Mouse (Mus musculus) heart, postnatal 0 days (tissue): Measurements from ENCODE around the gene Fads1. TPM values are rescaled to one million over a fixed set of nuclear protein-coding genes. Genes with fewer than 3 reads are reported as not detected.

Experiments used
- ATAC-seq: fragments of 200-750 bp; cut with Nextera tagmentation; 2 replicates; pipeline ENCODE4 v1.8.0; 2017; ENCODE audit warnings: low read depth, moderate number of reproducible peaks, moderate library complexity; ENCODE audit not compliant: insufficient read depth
- DNase-seq: peaks from one replicate; pipeline ENCODE4 v3.0.0-alpha.2; 2016; ENCODE audit warnings: low spot score
- H3K27ac ChIP-seq: fragments of 300-500 bp; sonication (generic); 2 replicates; pipeline ENCODE4 v1.5.1; 2014; ENCODE audit warnings: low read depth, mild to moderate bottlenecking
- H3K27me3 ChIP-seq: fragments of 300-500 bp; sonication (generic); 2 replicates; pipeline ENCODE4 v1.6.1; 2014; ENCODE audit warnings: low read length, mixed read lengths; ENCODE audit not compliant: control insufficient read depth, insufficient read depth
- H3K36me3 ChIP-seq: fragments of 300-500 bp; sonication (generic); replicated peaks from 2 replicates; pipeline ENCODE4 v1.6.1; 2014; ENCODE audit warnings: low read length, mixed read lengths; ENCODE audit not compliant: control insufficient read depth, insufficient read depth
- H3K4me1 ChIP-seq: fragments of 300-500 bp; sonication (generic); 2 replicates; pipeline ENCODE4 v1.6.1; 2014; ENCODE audit warnings: antibody characterized with exemption; ENCODE audit not compliant: control insufficient read depth, insufficient read depth
- H3K4me2 ChIP-seq: fragments of 300-500 bp; sonication (generic); 2 replicates; pipeline ENCODE4 v1.6.1; 2014; ENCODE audit warnings: low read depth, mild to moderate bottlenecking, low read length, moderate library complexity
- H3K4me3 ChIP-seq: fragments of 300-500 bp; sonication (generic); 2 replicates; pipeline ENCODE4 v1.5.1; 2014; ENCODE audit warnings: low read depth, low read length
- H3K9ac ChIP-seq: fragments of 300-500 bp; sonication (generic); replicated peaks from 2 replicates; pipeline ENCODE4 v1.6.1; 2014; ENCODE audit warnings: low read depth, low read length, mixed read lengths
- H3K9me3 ChIP-seq: fragments of 300-500 bp; sonication (generic); replicated peaks from 2 replicates; pipeline ENCODE4 v1.6.1; 2016; ENCODE audit warnings: low read length; ENCODE audit not compliant: control insufficient read depth
- CTCF ChIP-seq: IDR thresholded peaks from 2 replicates; pipeline ENCODE4 v1.5.1; 2016; ENCODE audit warnings: antibody characterized with exemption, control low read depth, low read depth
- EP300 ChIP-seq: IDR thresholded peaks from 2 replicates; pipeline ENCODE4 v1.6.1; 2016; ENCODE audit warnings: antibody characterized with exemption, low read depth
- WGBS: fragments of 180-500 bp; shearing (Covaris S2); extraction: QIAGEN DNeasy Blood & Tissue Kit; methylation state at CpG from one replicate; pipeline ENCODE4 v1.1.7; 2014; 5-methylcytosine and 5-hydroxymethylcytosine counted together
- polyA plus RNA-seq: library from polyadenylated mRNA; unstranded; fragments of >200 nt; fragmentation: Nextera tagmentation; extraction: Ambion mirVana; gene quantifications from 2 replicates; pipeline ENCODE4 v1.2.1, GENCODE M21; 2015
- total RNA-seq: library from RNA; depleted of rRNA; stranded (reverse); fragments of >200 nt; gene quantifications from 2 replicates; pipeline ENCODE4 v1.2.3, GENCODE M21; 2014; ENCODE audit warnings: low replicate concordance

The Fads1 gene
- total and polyA plus RNA-seq, 2 experiments from 2014 or later = 22.1 to 60.1 TPM

DNA sequence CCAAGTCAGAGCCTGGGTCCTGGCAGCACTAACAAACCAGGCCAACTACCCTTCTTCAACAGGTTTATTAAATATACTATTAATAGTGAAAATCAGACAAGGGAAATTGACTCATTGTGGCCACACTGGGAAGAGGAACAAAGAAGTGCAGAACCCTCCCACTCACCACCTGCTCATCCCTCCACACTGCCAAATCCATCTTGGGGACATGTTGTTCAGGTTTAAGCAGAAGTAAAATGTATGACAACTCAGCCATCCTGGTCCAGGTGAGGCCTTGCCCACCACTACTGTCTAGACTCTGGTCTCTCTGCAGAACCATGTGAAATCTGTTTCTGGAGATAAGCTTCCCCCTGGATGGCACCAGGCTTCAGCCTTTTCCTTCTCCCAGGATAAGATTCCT, 10.8 kb upstream of the Fads1 start:
- TF ChIP-seq EP300 (no peak), CTCF (no peak)
- Histone ChIP-seq H3K4me3 (no peak overlapping the region), H3K9ac (no peak overlapping the region), H3K4me2 (no peak overlapping the region), H3K27ac (no peak overlapping the region), H3K27me3 (no peaks in the 10 kb centered on the region), H3K9me3 (no peaks in the 10 kb centered on the region), H3K4me1 (0 out of 2 replicates have a peak, but pooled peaks cover 3% of the 10 kb centered on the region), H3K36me3 (no peaks in the 10 kb centered on the region)
- no peak for ATAC-seq
- DNase-seq = no peak

- 57% methylated on average over 5 of the region's 5 CpGs for WGBS
- TF ChIP-seq EP300 (no peak), CTCF (no peak)
- no peak overlapping the region for H3K27ac ChIP-seq
- H3K4me3 ChIP-seq = no peak overlapping the region
- no peak overlapping the region for H3K4me2 ChIP-seq
- no peaks in the 10 kb centered on the region for H3K36me3 ChIP-seq
- ATAC-seq (no peak), DNase-seq (no peak)
- H3K9me3 ChIP-seq = no peaks in the 10 kb centered on the region
- H3K9ac ChIP-seq = no peak overlapping the region
- no peaks in the 10 kb centered on the region for H3K27me3 ChIP-seq
- 0 out of 2 replicates have a peak, but pooled peaks cover 8% of the 10 kb centered on the region for H3K4me1 ChIP-seq
These were observed 9.5 kb upstream of the Fads1 start for GRCm38 (mm10) chr19:10173116-10173718.

DNA sequence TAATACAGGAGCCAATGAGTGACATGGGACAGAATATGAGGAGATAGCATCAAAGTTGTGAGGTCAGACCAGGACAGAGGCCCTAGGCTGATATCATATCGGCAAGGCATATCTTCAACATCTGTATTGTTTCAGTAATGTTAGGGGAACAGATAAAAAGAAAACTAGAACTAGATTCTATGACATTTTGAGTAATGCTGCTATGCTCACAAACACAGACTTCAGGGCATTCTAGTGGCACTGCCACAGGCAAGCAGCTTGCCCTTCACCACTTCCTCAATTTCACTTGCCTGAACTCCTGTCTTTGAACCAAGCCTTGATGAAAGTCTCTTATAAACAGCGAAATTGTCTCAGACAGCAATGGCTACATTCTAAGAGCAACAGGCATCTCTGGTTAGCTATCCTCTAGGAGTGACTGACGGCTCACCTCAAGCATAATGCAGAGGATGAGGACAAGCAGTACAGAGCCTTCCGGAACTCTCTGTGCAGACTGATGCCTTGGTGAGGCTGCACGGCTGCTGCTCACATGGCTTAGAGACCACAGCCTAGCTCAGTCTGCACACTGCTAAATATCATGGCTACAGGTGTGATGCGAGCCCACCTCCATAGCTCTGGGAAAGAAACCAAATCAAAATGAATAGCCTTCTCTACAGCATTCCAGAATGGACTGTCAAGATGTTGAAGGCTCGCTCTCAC, 8.7 kb upstream of the Fads1 start:
- Histone ChIP-seq H3K9ac (no peak overlapping the region), H3K4me1 (0 out of 2 replicates have a peak, but pooled peaks cover 8% of the 10 kb centered on the region), H3K36me3 (no peaks in the 10 kb centered on the region), H3K4me3 (no peak overlapping the region), H3K4me2 (no peak overlapping the region), H3K9me3 (no peaks in the 10 kb centered on the region), H3K27ac (no peak overlapping the region), H3K27me3 (no peaks in the 10 kb centered on the region)
- DNase-seq = no peak
- ATAC-seq = no peak
- no peak for TF ChIP-seq CTCF
- no peak for TF ChIP-seq EP300
- WGBS = 76% methylated on average over 7 of the region's 7 CpGs

GRCm38 (mm10) chr19:10174956-10175355, 7.7 kb upstream of the Fads1 start:
- ATAC-seq = no peak
- Histone ChIP-seq H3K9ac (no peak overlapping the region), H3K9me3 (no peaks in the 10 kb centered on the region), H3K4me2 (no peak overlapping the region), H3K27me3 (no peaks in the 10 kb centered on the region), H3K4me3 (no peak overlapping the region), H3K4me1 (0 out of 2 replicates have a peak, but pooled peaks cover 8% of the 10 kb centered on the region), H3K27ac (no peak overlapping the region), H3K36me3 (no peaks in the 10 kb centered on the region)
- TF ChIP-seq CTCF (no peak), EP300 (no peak)
- 71% methylated on average over 4 of the region's 4 CpGs for WGBS
- no peak for DNase-seq

DNA sequence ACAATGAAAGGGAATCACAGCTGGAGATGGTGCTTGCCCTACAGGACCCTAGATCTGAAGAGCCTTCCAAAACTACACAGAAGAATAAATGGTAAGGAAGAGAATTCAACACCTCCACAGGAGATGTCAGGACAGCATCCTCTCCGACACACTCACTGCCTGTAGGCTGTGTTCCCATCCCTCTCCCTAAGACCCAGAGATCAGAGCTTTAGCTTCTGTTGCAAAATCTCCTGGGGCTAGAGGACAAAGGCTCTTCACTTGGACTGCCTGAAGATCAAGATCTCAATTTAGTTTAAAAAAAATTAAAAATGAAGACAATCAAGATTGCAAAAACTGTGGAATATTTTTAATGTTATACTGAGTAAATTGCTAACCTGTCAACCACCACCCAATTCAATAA, 6.2 kb upstream of the Fads1 start:
- Histone ChIP-seq H3K27me3 (no peaks in the 10 kb centered on the region), H3K4me2 (peak overlapping the region; percentile 22; the same call in 1 of the 2 replicates), H3K4me1 (0 out of 2 replicates have a peak, but pooled peaks cover 8% of the 10 kb centered on the region), H3K9me3 (no peaks in the 10 kb centered on the region), H3K4me3 (no peak overlapping the region), H3K9ac (no peak overlapping the region; the same call in 1 of the 2 replicates), H3K36me3 (no peaks in the 10 kb centered on the region), H3K27ac (no peak overlapping the region)
- ATAC-seq (no peak), DNase-seq (no peak)
- TF ChIP-seq EP300 = no peak
- no peak for TF ChIP-seq CTCF
- WGBS = 78% methylated on average over 1 of the region's 1 CpGs
